Mouse (Mus musculus): ENCODE data around the gene Lcp1. TPM values are rescaled to one million over a fixed set of nuclear protein-coding genes. Genes with fewer than 3 reads are reported as not detected.

Gene Lcp1
- polyA plus RNA-seq, 1 experiment: 0.19 TPM

- H3K4me3 ChIP-seq (replicated peaks): no peak overlapping the region
- no peaks in the 10 kb centered on the region for H3K27me3 ChIP-seq (ENCODE audit: control insufficient read depth)
- no peaks in the 10 kb centered on the region for H3K36me3 ChIP-seq (ENCODE audit: control insufficient read depth)
- no peaks in the 10 kb centered on the region for H3K9me3 ChIP-seq (ENCODE audit: control insufficient read depth, low read length)
- no peaks in the 10 kb centered on the region for H3K4me1 ChIP-seq (ENCODE audit: control insufficient read depth)
- TF ChIP-seq GATA1 (IDR thresholded peaks at IDR 0.05; ENCODE audit: low read length) (no peak), TAL1 (IDR thresholded peaks at IDR 0.05; ENCODE audit: low read length) (no peak)
Observed at GRCm38 (mm10) chr14:75213752-75214151, 82.9 kb downstream of the Lcp1 start.

- peaks cover 4% of the 10 kb centered on the region for H3K4me1 ChIP-seq (ENCODE audit: control insufficient read depth)
- TF ChIP-seq GATA1 (IDR thresholded peaks at IDR 0.05; ENCODE audit: low read length) (no peak), TAL1 (IDR thresholded peaks at IDR 0.05; ENCODE audit: low read length) (no peak)
Observed at GRCm38 (mm10) chr14:75218843-75219242, 87.9 kb downstream of the Lcp1 start.

GRCm38 (mm10) chr14:75219250-75219913 lies 88.5 kb downstream of the Lcp1 start:
- Histone ChIP-seq H3K4me3 (replicated peaks) (no peak overlapping the region), H3K36me3 (ENCODE audit: control insufficient read depth) (no peaks in the 10 kb centered on the region), H3K27me3 (ENCODE audit: control insufficient read depth) (no peaks in the 10 kb centered on the region), H3K9me3 (ENCODE audit: control insufficient read depth, low read length) (no peaks in the 10 kb centered on the region), H3K4me1 (ENCODE audit: control insufficient read depth) (peaks cover 4% of the 10 kb centered on the region)
- no peak for TF ChIP-seq GATA1 (IDR thresholded peaks at IDR 0.05; ENCODE audit: low read length)
- no peak for TF ChIP-seq TAL1 (IDR thresholded peaks at IDR 0.05; ENCODE audit: low read length)

More at GRCm38 (mm10) chr14:75218843-75219242, 87.9 kb downstream of the Lcp1 start:
- H3K36me3 ChIP-seq (ENCODE audit: control insufficient read depth): no peaks in the 10 kb centered on the region
- H3K4me3 ChIP-seq (replicated peaks): no peak overlapping the region
- no peaks in the 10 kb centered on the region for H3K27me3 ChIP-seq (ENCODE audit: control insufficient read depth)
- no peaks in the 10 kb centered on the region for H3K9me3 ChIP-seq (ENCODE audit: control insufficient read depth, low read length)

- Histone ChIP-seq H3K4me3 (replicated peaks) (no peak overlapping the region), H3K27me3 (ENCODE audit: control insufficient read depth) (no peaks in the 10 kb centered on the region), H3K4me1 (ENCODE audit: control insufficient read depth) (peaks cover 4% of the 10 kb centered on the region), H3K36me3 (ENCODE audit: control insufficient read depth) (no peaks in the 10 kb centered on the region), H3K9me3 (ENCODE audit: control insufficient read depth, low read length) (no peaks in the 10 kb centered on the region)
- no peak for TF ChIP-seq GATA1 (IDR thresholded peaks at IDR 0.05; ENCODE audit: low read length)
- no peak for TF ChIP-seq TAL1 (IDR thresholded peaks at IDR 0.05; ENCODE audit: low read length)
Observed at GRCm38 (mm10) chr14:75222386-75222785, 91.5 kb downstream of the Lcp1 start.

GRCm38 (mm10) chr14:75227453-75228084 lies 96.7 kb downstream of the Lcp1 start:
- Histone ChIP-seq H3K9me3 (ENCODE audit: control insufficient read depth, low read length) (no peaks in the 10 kb centered on the region), H3K27me3 (ENCODE audit: control insufficient read depth) (no peaks in the 10 kb centered on the region), H3K4me1 (ENCODE audit: control insufficient read depth) (no peaks in the 10 kb centered on the region), H3K36me3 (ENCODE audit: control insufficient read depth) (no peaks in the 10 kb centered on the region), H3K4me3 (replicated peaks) (no peak overlapping the region)
- TF ChIP-seq GATA1 (IDR thresholded peaks at IDR 0.05; ENCODE audit: low read length) (no peak), TAL1 (IDR thresholded peaks at IDR 0.05; ENCODE audit: low read length) (no peak)

GRCm38 (mm10) chr14:75229834-75230233 lies 98.9 kb downstream of the Lcp1 start:
- Histone ChIP-seq H3K36me3 (ENCODE audit: control insufficient read depth) (no peaks in the 10 kb centered on the region), H3K4me3 (replicated peaks) (no peak overlapping the region), H3K27me3 (ENCODE audit: control insufficient read depth) (no peaks in the 10 kb centered on the region), H3K9me3 (ENCODE audit: control insufficient read depth, low read length) (no peaks in the 10 kb centered on the region), H3K4me1 (ENCODE audit: control insufficient read depth) (no peaks in the 10 kb centered on the region)
- TF ChIP-seq GATA1 (IDR thresholded peaks at IDR 0.05; ENCODE audit: low read length): no peak
- no peak for TF ChIP-seq TAL1 (IDR thresholded peaks at IDR 0.05; ENCODE audit: low read length)

- H3K4me3 ChIP-seq (replicated peaks): no peak overlapping the region
- H3K36me3 ChIP-seq (ENCODE audit: control insufficient read depth): no peaks in the 10 kb centered on the region
- no peaks in the 10 kb centered on the region for H3K9me3 ChIP-seq (ENCODE audit: control insufficient read depth, low read length)
- TF ChIP-seq TAL1 (IDR thresholded peaks at IDR 0.05; ENCODE audit: low read length) (no peak), GATA1 (IDR thresholded peaks at IDR 0.05; ENCODE audit: low read length) (no peak)
- H3K27me3 ChIP-seq (ENCODE audit: control insufficient read depth): no peaks in the 10 kb centered on the region
- peaks cover 2% of the 10 kb centered on the region; the same call in 1 of the 2 replicates for H3K4me1 ChIP-seq (ENCODE audit: control insufficient read depth)
Observed at GRCm38 (mm10) chr14:75233070-75233469, 102.2 kb downstream of the Lcp1 start.

- H3K36me3 ChIP-seq (ENCODE audit: control insufficient read depth): no peaks in the 10 kb centered on the region
- H3K4me3 ChIP-seq (replicated peaks): no peak overlapping the region
- TF ChIP-seq GATA1 (IDR thresholded peaks at IDR 0.05; ENCODE audit: low read length) (no peak), TAL1 (IDR thresholded peaks at IDR 0.05; ENCODE audit: low read length) (no peak)
- H3K27me3 ChIP-seq (ENCODE audit: control insufficient read depth): no peaks in the 10 kb centered on the region
- H3K4me1 ChIP-seq (ENCODE audit: control insufficient read depth): peaks cover 5% of the 10 kb centered on the region
- no peaks in the 10 kb centered on the region for H3K9me3 ChIP-seq (ENCODE audit: control insufficient read depth, low read length)
Observed at GRCm38 (mm10) chr14:75235552-75235951, 104.7 kb downstream of the Lcp1 start.

- Histone ChIP-seq H3K4me3 (replicated peaks) (no peak overlapping the region), H3K4me1 (ENCODE audit: control insufficient read depth) (peaks cover 5% of the 10 kb centered on the region), H3K9me3 (ENCODE audit: control insufficient read depth, low read length) (no peaks in the 10 kb centered on the region), H3K36me3 (ENCODE audit: control insufficient read depth) (no peaks in the 10 kb centered on the region), H3K27me3 (ENCODE audit: control insufficient read depth) (no peaks in the 10 kb centered on the region)
- TF ChIP-seq GATA1 (IDR thresholded peaks at IDR 0.05; ENCODE audit: low read length) (no peak), TAL1 (IDR thresholded peaks at IDR 0.05; ENCODE audit: low read length) (no peak)
Observed at GRCm38 (mm10) chr14:75235955-75236635, 105.2 kb downstream of the Lcp1 start.
